Mouse (Mus musculus): ENCODE measurements around the gene Thsd7a. TPM values are rescaled to one million over a fixed set of nuclear protein-coding genes. Genes with fewer than 3 reads are reported as not detected.
A peak's percentile ranks its signal among the peaks of the same experiment; 100 is the strongest.

Thsd7a gene
- total RNA-seq, 1 experiment: 3.3 TPM

- H3K4me1 ChIP-seq (ENCODE audit: control insufficient read depth in 2 of 2, insufficient read depth in 2 of 2, low read length in 2 of 2, poor library complexity in 1 of 2): no peaks in the 10 kb centered on the region
- H3K9ac ChIP-seq (ENCODE audit: insufficient read depth, low read depth, low read length, poor library complexity, severe bottlenecking): peak overlapping the region; percentile 59; the same call in 1 of the 2 replicates
- H3K27ac ChIP-seq (ENCODE audit: insufficient read depth, low read depth, low read length, poor library complexity, severe bottlenecking): no peak overlapping the region
- DNase-seq (ENCODE audit: low read depth, low spot score): no peak
- H3K36me3 ChIP-seq (ENCODE audit: control insufficient read depth, insufficient read depth, low read length, poor library complexity, severe bottlenecking): no peaks in the 10 kb centered on the region
- in situ Hi-C loops (cut with MboI; ENCODE audit: low sequenced_read_pairs in 2 of 2, unreplicated experiment in 2 of 2): no loop called here
- TF ChIP-seq MAFK (IDR thresholded peaks at IDR 0.05; ENCODE audit: insufficient read depth, low read depth, low read length): no peak
- no peak for TF ChIP-seq ZC3H11A (IDR thresholded peaks at IDR 0.05; ENCODE audit: borderline replicate concordance, low read depth, low read length)
- TF ChIP-seq ZNF384 (IDR thresholded peaks at IDR 0.05; ENCODE audit: low read depth, low read length): no peak
- TF ChIP-seq HCFC1 (IDR thresholded peaks at IDR 0.05; ENCODE audit: borderline replicate concordance, insufficient read depth, low read length): no peak
- no peaks in the 10 kb centered on the region for H3K9me3 ChIP-seq (ENCODE audit: control insufficient read depth, insufficient read depth, low read depth, low read length)
- H3K4me3 ChIP-seq (ENCODE audit: insufficient read depth in 1 of 2, low read depth in 1 of 2, low read length in 2 of 2, poor library complexity in 1 of 2, severe bottlenecking in 1 of 2): peak overlapping the region; percentile 59 to 70
Observed at GRCm38 (mm10) chr6:12748454-12748786, 790 bp downstream of the Thsd7a start.

GRCm38 (mm10) chr6:12747856-12748450 is 1.3 kb downstream of the Thsd7a start:
- Histone ChIP-seq H3K9ac (ENCODE audit: insufficient read depth, low read depth, low read length, poor library complexity, severe bottlenecking) (no peak overlapping the region), H3K4me1 (ENCODE audit: control insufficient read depth in 2 of 2, insufficient read depth in 2 of 2, low read length in 2 of 2, poor library complexity in 1 of 2) (no peaks in the 10 kb centered on the region), H3K9me3 (ENCODE audit: control insufficient read depth, insufficient read depth, low read depth, low read length) (no peaks in the 10 kb centered on the region), H3K36me3 (ENCODE audit: control insufficient read depth, insufficient read depth, low read length, poor library complexity, severe bottlenecking) (no peaks in the 10 kb centered on the region), H3K27ac (ENCODE audit: insufficient read depth, low read depth, low read length, poor library complexity, severe bottlenecking) (no peak overlapping the region), H3K4me3 (ENCODE audit: insufficient read depth in 1 of 2, low read depth in 1 of 2, low read length in 2 of 2, poor library complexity in 1 of 2, severe bottlenecking in 1 of 2) (no peak overlapping the region)
- DNase-seq (ENCODE audit: low read depth, low spot score): peak; percentile 7
- in situ Hi-C loops (cut with MboI; ENCODE audit: low sequenced_read_pairs in 2 of 2, unreplicated experiment in 2 of 2): no loop called here
- TF ChIP-seq CHD2 (IDR thresholded peaks at IDR 0.05; ENCODE audit: low read depth, low read length) (no peak), HCFC1 (IDR thresholded peaks at IDR 0.05; ENCODE audit: borderline replicate concordance, insufficient read depth, low read length) (no peak), MAFK (IDR thresholded peaks at IDR 0.05; ENCODE audit: insufficient read depth, low read depth, low read length) (no peak), ZNF384 (IDR thresholded peaks at IDR 0.05; ENCODE audit: low read depth, low read length) (no peak), ZC3H11A (IDR thresholded peaks at IDR 0.05; ENCODE audit: borderline replicate concordance, low read depth, low read length) (no peak)

DNA sequence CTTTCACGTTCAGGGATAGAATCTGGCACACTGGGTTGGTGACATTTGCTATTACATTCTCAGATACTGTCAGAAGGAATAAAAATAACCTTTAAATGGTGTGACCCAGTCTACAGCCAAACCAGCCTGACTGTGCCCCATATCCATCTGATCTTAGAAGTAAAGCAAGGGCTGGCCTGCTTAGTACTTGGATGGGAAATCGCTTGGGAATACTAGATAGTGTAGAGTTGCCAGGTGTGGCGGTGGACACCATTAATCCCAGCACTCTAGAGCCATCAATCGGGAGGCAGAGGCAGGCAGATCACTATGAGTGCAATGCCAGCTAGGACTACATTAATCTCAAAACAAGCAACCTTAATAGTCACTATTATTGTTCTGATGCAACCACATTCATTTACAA is 6.4 kb downstream of the Thsd7a start:
- no peak for DNase-seq (ENCODE audit: low read depth, low spot score)
- Histone ChIP-seq H3K27ac (ENCODE audit: insufficient read depth, low read depth, low read length, poor library complexity, severe bottlenecking) (no peak overlapping the region), H3K9ac (ENCODE audit: insufficient read depth, low read depth, low read length, poor library complexity, severe bottlenecking) (no peak overlapping the region), H3K9me3 (ENCODE audit: control insufficient read depth, insufficient read depth, low read depth, low read length) (no peaks in the 10 kb centered on the region), H3K4me3 (ENCODE audit: insufficient read depth in 1 of 2, low read depth in 1 of 2, low read length in 2 of 2, poor library complexity in 1 of 2, severe bottlenecking in 1 of 2) (no peak overlapping the region), H3K4me1 (ENCODE audit: control insufficient read depth in 2 of 2, insufficient read depth in 2 of 2, low read length in 2 of 2, poor library complexity in 1 of 2) (no peaks in the 10 kb centered on the region), H3K36me3 (ENCODE audit: control insufficient read depth, insufficient read depth, low read length, poor library complexity, severe bottlenecking) (no peaks in the 10 kb centered on the region)
- in situ Hi-C loops (cut with MboI; ENCODE audit: low sequenced_read_pairs in 2 of 2, unreplicated experiment in 2 of 2): no loop called here
- TF ChIP-seq CHD2 (IDR thresholded peaks at IDR 0.05; ENCODE audit: low read depth, low read length) (no peak), ZNF384 (IDR thresholded peaks at IDR 0.05; ENCODE audit: low read depth, low read length) (no peak), HCFC1 (IDR thresholded peaks at IDR 0.05; ENCODE audit: borderline replicate concordance, insufficient read depth, low read length) (no peak), ZC3H11A (IDR thresholded peaks at IDR 0.05; ENCODE audit: borderline replicate concordance, low read depth, low read length) (no peak), MAFK (IDR thresholded peaks at IDR 0.05; ENCODE audit: insufficient read depth, low read depth, low read length) (no peak)

- H3K9me3 ChIP-seq (ENCODE audit: control insufficient read depth, insufficient read depth, low read depth, low read length): no peaks in the 10 kb centered on the region
- no peaks in the 10 kb centered on the region for H3K4me1 ChIP-seq (ENCODE audit: control insufficient read depth in 2 of 2, insufficient read depth in 2 of 2, low read length in 2 of 2, poor library complexity in 1 of 2)
- TF ChIP-seq CHD2 (IDR thresholded peaks at IDR 0.05; ENCODE audit: low read depth, low read length) (no peak), ZNF384 (IDR thresholded peaks at IDR 0.05; ENCODE audit: low read depth, low read length) (no peak), ZC3H11A (IDR thresholded peaks at IDR 0.05; ENCODE audit: borderline replicate concordance, low read depth, low read length) (no peak), MAFK (IDR thresholded peaks at IDR 0.05; ENCODE audit: insufficient read depth, low read depth, low read length) (no peak), HCFC1 (IDR thresholded peaks at IDR 0.05; ENCODE audit: borderline replicate concordance, insufficient read depth, low read length) (no peak)
- no peak overlapping the region for H3K9ac ChIP-seq (ENCODE audit: insufficient read depth, low read depth, low read length, poor library complexity, severe bottlenecking)
- no peak overlapping the region for H3K4me3 ChIP-seq (ENCODE audit: insufficient read depth in 1 of 2, low read depth in 1 of 2, low read length in 2 of 2, poor library complexity in 1 of 2, severe bottlenecking in 1 of 2)
- DNase-seq (ENCODE audit: low read depth, low spot score): no peak
- in situ Hi-C loops (cut with MboI; ENCODE audit: low sequenced_read_pairs in 2 of 2, unreplicated experiment in 2 of 2): no loop called here
- no peak overlapping the region for H3K27ac ChIP-seq (ENCODE audit: insufficient read depth, low read depth, low read length, poor library complexity, severe bottlenecking)
- H3K36me3 ChIP-seq (ENCODE audit: control insufficient read depth, insufficient read depth, low read length, poor library complexity, severe bottlenecking): no peaks in the 10 kb centered on the region
Observed at GRCm38 (mm10) chr6:12733924-12734323, 15.3 kb downstream of the Thsd7a start.

DNA sequence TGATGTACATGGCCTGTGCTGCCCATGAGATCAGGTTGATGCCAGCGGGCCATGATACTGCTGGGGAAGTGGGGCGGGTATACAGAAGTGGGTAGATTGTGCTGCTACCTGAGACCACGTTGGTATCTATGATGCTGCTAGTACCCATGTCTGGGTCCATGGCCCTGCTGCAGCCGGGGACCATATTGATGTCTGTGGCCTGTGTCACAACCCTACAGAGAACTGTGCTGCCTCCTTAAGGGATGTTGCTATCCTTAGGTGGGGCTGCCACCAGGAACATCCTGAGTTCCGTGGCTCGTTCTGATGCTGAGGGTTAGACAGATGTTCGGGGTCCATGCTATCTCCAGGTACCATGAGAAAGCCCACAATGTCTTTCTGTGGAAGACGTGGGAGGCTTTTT is 33.1 kb downstream of the Thsd7a start:
- Histone ChIP-seq H3K27ac (ENCODE audit: insufficient read depth, low read depth, low read length, poor library complexity, severe bottlenecking) (no peak overlapping the region), H3K36me3 (ENCODE audit: control insufficient read depth, insufficient read depth, low read length, poor library complexity, severe bottlenecking) (no peaks in the 10 kb centered on the region), H3K4me3 (ENCODE audit: insufficient read depth in 1 of 2, low read depth in 1 of 2, low read length in 2 of 2, poor library complexity in 1 of 2, severe bottlenecking in 1 of 2) (no peak overlapping the region), H3K4me1 (ENCODE audit: control insufficient read depth in 2 of 2, insufficient read depth in 2 of 2, low read length in 2 of 2, poor library complexity in 1 of 2) (no peaks in the 10 kb centered on the region), H3K9ac (ENCODE audit: insufficient read depth, low read depth, low read length, poor library complexity, severe bottlenecking) (no peak overlapping the region), H3K9me3 (ENCODE audit: control insufficient read depth, insufficient read depth, low read depth, low read length) (no peaks in the 10 kb centered on the region)
- in situ Hi-C loops (cut with MboI; ENCODE audit: low sequenced_read_pairs in 2 of 2, unreplicated experiment in 2 of 2): no loop called here
- no peak for DNase-seq (ENCODE audit: low read depth, low spot score)
- TF ChIP-seq CHD2 (IDR thresholded peaks at IDR 0.05; ENCODE audit: low read depth, low read length) (no peak), ZC3H11A (IDR thresholded peaks at IDR 0.05; ENCODE audit: borderline replicate concordance, low read depth, low read length) (no peak), HCFC1 (IDR thresholded peaks at IDR 0.05; ENCODE audit: borderline replicate concordance, insufficient read depth, low read length) (no peak), ZNF384 (IDR thresholded peaks at IDR 0.05; ENCODE audit: low read depth, low read length) (no peak), MAFK (IDR thresholded peaks at IDR 0.05; ENCODE audit: insufficient read depth, low read depth, low read length) (no peak)

Measured in ES-E14 (cell line).